Mouse (Mus musculus): ENCODE measurements around the gene Ttll5.

The Ttll5 gene

GRCm38 (mm10) chr12:85824438-85825264 lies at the start of gene Ttll5, which contains the start of gene Erg28:
TSS of gene Ttll5 (plus strand) at chr12:85824659.
TSS of gene Erg28 (minus strand) at chr12:85824550.
- peak; percentile 96 for DNase-seq (ENCODE audit: low read depth, low spot score)

GRCm38 (mm10) chr12:85778962-85779361 lies 45.5 kb upstream of the Ttll5 start:
- no peak for DNase-seq (ENCODE audit: low read depth, low spot score)

- DNase-seq (ENCODE audit: low read depth, low spot score) = no peak
Observed at GRCm38 (mm10) chr12:85779707-85780106, 44.8 kb upstream of the Ttll5 start.

GRCm38 (mm10) chr12:85781606-85782005 lies 42.9 kb upstream of the Ttll5 start:
- DNase-seq (ENCODE audit: low read depth, low spot score) = no peak

GRCm38 (mm10) chr12:85784916-85785815 lies 39.3 kb upstream of the Ttll5 start:
- peak; percentile 9 for DNase-seq (ENCODE audit: low read depth, low spot score)

- DNase-seq (ENCODE audit: low read depth, low spot score) = no peak
Observed at GRCm38 (mm10) chr12:85792158-85792557, 32.3 kb upstream of the Ttll5 start.

- peak; percentile 72 for DNase-seq (ENCODE audit: low read depth, low spot score)
Observed at GRCm38 (mm10) chr12:85792821-85793346, 31.6 kb upstream of the Ttll5 start.

GRCm38 (mm10) chr12:85794094-85794493 lies 30.4 kb upstream of the Ttll5 start:
- DNase-seq (ENCODE audit: low read depth, low spot score) = no peak

- DNase-seq (ENCODE audit: low read depth, low spot score) = no peak
Observed at GRCm38 (mm10) chr12:85795551-85795950, 28.9 kb upstream of the Ttll5 start.

GRCm38 (mm10) chr12:85800031-85800430 lies 24.4 kb upstream of the Ttll5 start:
- no peak for DNase-seq (ENCODE audit: low read depth, low spot score)

GRCm38 (mm10) chr12:85809726-85810125 lies 14.7 kb upstream of the Ttll5 start:
- no peak for DNase-seq (ENCODE audit: low read depth, low spot score)

GRCm38 (mm10) chr12:85810959-85811358 lies 13.5 kb upstream of the Ttll5 start:
- no peak for DNase-seq (ENCODE audit: low read depth, low spot score)

GRCm38 (mm10) chr12:85811676-85812075 lies 12.8 kb upstream of the Ttll5 start:
- no peak for DNase-seq (ENCODE audit: low read depth, low spot score)

- DNase-seq (ENCODE audit: low read depth, low spot score) = no peak
Observed at GRCm38 (mm10) chr12:85813599-85813998, 10.9 kb upstream of the Ttll5 start.

- DNase-seq (ENCODE audit: low read depth, low spot score) = no peak
Observed at GRCm38 (mm10) chr12:85822051-85822450, 2.4 kb upstream of the Ttll5 start.

- DNase-seq (ENCODE audit: low read depth, low spot score) = no peak
Observed at GRCm38 (mm10) chr12:85825361-85825760, 902 bp downstream of the Ttll5 start.

- DNase-seq (ENCODE audit: low read depth, low spot score) = no peak
Observed at GRCm38 (mm10) chr12:85825822-85826221, 1.4 kb downstream of the Ttll5 start.

GRCm38 (mm10) chr12:85828856-85829255 lies 4.4 kb downstream of the Ttll5 start:
- no peak for DNase-seq (ENCODE audit: low read depth, low spot score)

- no peak for DNase-seq (ENCODE audit: low read depth, low spot score)
Observed at GRCm38 (mm10) chr12:85829866-85830265, 5.4 kb downstream of the Ttll5 start.

GRCm38 (mm10) chr12:85830691-85831090 lies 6.2 kb downstream of the Ttll5 start:
- no peak for DNase-seq (ENCODE audit: low read depth, low spot score)

GRCm38 (mm10) chr12:85834543-85834942 lies 10.1 kb downstream of the Ttll5 start:
- DNase-seq (ENCODE audit: low read depth, low spot score) = no peak

GRCm38 (mm10) chr12:85837765-85838164 lies 13.3 kb downstream of the Ttll5 start:
- DNase-seq (ENCODE audit: low read depth, low spot score) = no peak

All from skeletal muscle tissue, adult 2 months (tissue).